Mouse (Mus musculus) heart, postnatal 0 days (tissue): ENCODE measurements around the gene Sumf1.

ENCODE experiments used
- CTCF ChIP-seq: IDR thresholded peaks from 2 replicates; pipeline ENCODE4 v1.5.1; 2016; ENCODE audit warnings: antibody characterized with exemption, control low read depth, low read depth
- EP300 ChIP-seq: IDR thresholded peaks from 2 replicates; pipeline ENCODE4 v1.6.1; 2016; ENCODE audit warnings: antibody characterized with exemption, low read depth

DNA sequence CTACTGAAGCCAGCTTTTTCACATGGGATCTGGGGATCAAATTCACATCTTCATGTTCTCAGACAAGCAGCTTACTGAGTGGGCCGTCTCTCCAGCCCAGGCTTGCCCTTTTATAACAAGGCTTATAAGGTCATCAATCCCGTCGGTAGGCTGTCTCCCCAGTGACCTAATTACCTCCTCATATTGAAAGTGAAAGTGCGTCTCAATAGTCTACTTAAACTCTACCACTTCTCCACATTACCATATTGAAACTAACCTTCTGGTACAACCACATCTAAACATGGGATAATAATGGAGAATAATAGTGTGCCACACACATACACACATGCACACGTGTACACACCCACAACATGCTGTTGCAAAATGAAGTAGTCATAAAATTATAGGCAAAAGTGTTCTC lies 20.4 kb downstream of the Sumf1 start:
- no peak for TF ChIP-seq EP300
- no peak for TF ChIP-seq CTCF
